Comparison of ENCODE assay signal across 9 mouse cellular contexts in the genomic region with DNA sequence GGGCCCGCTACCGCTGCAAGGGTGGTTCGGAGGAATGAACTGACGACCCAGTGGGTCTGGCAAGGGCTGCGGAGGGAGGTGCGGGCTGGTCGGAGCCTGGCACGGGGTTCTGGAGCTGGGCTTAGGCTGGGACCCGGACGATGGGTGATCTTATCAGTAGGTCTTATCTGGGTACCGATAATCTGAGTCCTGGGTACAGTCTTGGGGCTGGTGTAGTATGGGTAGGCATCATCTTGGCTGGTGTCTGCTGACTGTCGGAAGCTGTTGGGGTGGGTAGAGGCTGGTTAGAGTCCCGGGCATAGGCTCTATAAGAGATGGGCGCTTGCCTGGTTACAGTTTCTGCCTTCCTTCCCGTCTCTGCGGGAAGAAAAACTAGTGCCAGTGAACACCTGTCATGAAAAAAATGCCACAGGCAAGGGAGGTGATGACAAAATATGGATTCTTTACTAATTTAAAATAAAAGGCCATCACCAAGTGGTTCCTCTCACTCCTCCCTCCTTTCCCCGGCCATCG. TPM values are rescaled to one million over a fixed set of nuclear protein-coding genes. Genes with fewer than 3 reads are reported as not detected.
DNase-seq lines count a peak whose midpoint lies in the region; ATAC-seq and TF ChIP-seq lines count a peak whose summit lies in the region.
"Had no signal": no experiment of that assay in that cellular context is flagged by ENCODE, and none has a peak within 500 bp of the region (broad histone marks: within the 10 kb centered on the region; RNA-seq: fewer than 3 reads in every experiment).

No protein-coding gene starts in this region.

- H3K4me2 ChIP-seq in kidney, embryonic 15.5 days, result peak overlapping the region; percentile 95
- H3K4me2 ChIP-seq in hindbrain, embryonic 14.5 days (replicated peaks), result peak overlapping the region; percentile 66
- peak overlapping the region; percentile 77 for H3K4me2 ChIP-seq in midbrain, embryonic 16.5 days (ENCODE audit: low read length)

- H3K4me3 ChIP-seq in kidney, embryonic 15.5 days (replicated peaks), result peak overlapping the region; percentile 56
- 0 out of 2 replicates have a peak overlapping the region, but pooled peaks have one; percentile 18 for H3K4me3 ChIP-seq in embryonic fibroblast, embryonic 13.5 days (ENCODE audit: insufficient read depth, low read length)
- H3K4me3 ChIP-seq in hindbrain, embryonic 14.5 days (replicated peaks; ENCODE audit: low read length), result peak overlapping the region; percentile 85
- peak overlapping the region; percentile 89 for H3K4me3 ChIP-seq in midbrain, embryonic 16.5 days (ENCODE audit: low read depth, low read length)

- peaks cover 93% of the 10 kb centered on the region for H3K27me3 ChIP-seq in kidney, embryonic 15.5 days
- no peaks in the 10 kb centered on the region for H3K27me3 ChIP-seq in hindbrain, embryonic 14.5 days (ENCODE audit: control insufficient read depth, insufficient read depth, low read length)
- no peaks in the 10 kb centered on the region for H3K27me3 ChIP-seq in midbrain, embryonic 16.5 days (ENCODE audit: control insufficient read depth, insufficient read depth, low read depth, low read length)

- no peak overlapping the region for H3K27ac ChIP-seq in kidney, embryonic 15.5 days
- H3K27ac ChIP-seq in embryonic fibroblast, embryonic 13.5 days (ENCODE audit: insufficient read depth, low read length), result no peak overlapping the region
- peak overlapping the region; percentile 87 for H3K27ac ChIP-seq in hindbrain, embryonic 14.5 days
- peak overlapping the region; percentile 85 for H3K27ac ChIP-seq in midbrain, embryonic 16.5 days (ENCODE audit: low read length)

- H3K9ac ChIP-seq in kidney, embryonic 15.5 days, result peak overlapping the region; percentile 43; the same call in 1 of the 2 replicates
- peak overlapping the region; percentile 95 for H3K9ac ChIP-seq in hindbrain, embryonic 14.5 days
- peak overlapping the region; percentile 94 for H3K9ac ChIP-seq in midbrain, embryonic 16.5 days (ENCODE audit: low read depth, low read length)

- 9% methylated on average over 18 of the region's 18 CpGs for WGBS in kidney, embryonic 15.5 days
- 5% methylated on average over 18 of the region's 18 CpGs for WGBS in hindbrain, embryonic 14.5 days
- 6% methylated on average over 18 of the region's 18 CpGs for WGBS in midbrain, embryonic 16.5 days

- no peak for TF ChIP-seq POLR2A in embryonic fibroblast, embryonic 13.5 days (IDR thresholded peaks at IDR 0.05; ENCODE audit: low read depth, low read length)

- H3K4me1 ChIP-seq in kidney, embryonic 15.5 days, result peaks cover 17% of the 10 kb centered on the region
- no peaks in the 10 kb centered on the region for H3K4me1 ChIP-seq in embryonic fibroblast, embryonic 13.5 days (ENCODE audit: control insufficient read depth, insufficient read depth, low read length)
- peaks cover 47% of the 10 kb centered on the region for H3K4me1 ChIP-seq in hindbrain, embryonic 14.5 days (replicated peaks; ENCODE audit: control insufficient read depth, insufficient read depth, low read length)
- peaks cover 43% of the 10 kb centered on the region for H3K4me1 ChIP-seq in midbrain, embryonic 16.5 days (ENCODE audit: control insufficient read depth, insufficient read depth, low read length)

- no peak for TF ChIP-seq CTCF in embryonic fibroblast, embryonic 13.5 days (IDR thresholded peaks at IDR 0.05; ENCODE audit: borderline replicate concordance, insufficient read depth, low read length)

- DNase-seq in kidney, postnatal 10 days, result no peak
- no peak for DNase-seq in hindbrain, embryonic 14.5 days (ENCODE audit: low spot score)
- DNase-seq in left cerebral cortex, adult 18-20 months (ENCODE audit: low spot score in 2 of 2), result no peak
- no peak for DNase-seq in spleen, postnatal 14 days (ENCODE audit: low spot score in 2 of 2)
- no peak for DNase-seq in right cerebral cortex, postnatal 25 days
- DNase-seq: thymus, adult 2 months had no signal

- ATAC-seq in kidney, embryonic 15.5 days (replicated peaks; ENCODE audit: low FRiP score), result no peak; the same call in 1 of the 2 replicates
- no peak for ATAC-seq in hindbrain, embryonic 14.5 days (ENCODE audit: low FRiP score)
- ATAC-seq in midbrain, embryonic 16.5 days, result peak; percentile 13; the same call in 1 of the 2 replicates

- H3K9me3 ChIP-seq in kidney, embryonic 15.5 days (replicated peaks), result no peaks in the 10 kb centered on the region
- no peaks in the 10 kb centered on the region for H3K9me3 ChIP-seq in hindbrain, embryonic 14.5 days (ENCODE audit: control insufficient read depth, low read length)
- no peaks in the 10 kb centered on the region for H3K9me3 ChIP-seq in midbrain, embryonic 16.5 days (replicated peaks; ENCODE audit: control insufficient read depth, low read length, poor library complexity, severe bottlenecking)

- H3K36me3 ChIP-seq in kidney, embryonic 15.5 days, result no peaks in the 10 kb centered on the region
- no peaks in the 10 kb centered on the region for H3K36me3 ChIP-seq in hindbrain, embryonic 14.5 days (replicated peaks; ENCODE audit: control insufficient read depth, insufficient read depth)
- H3K36me3 ChIP-seq in midbrain, embryonic 16.5 days (ENCODE audit: control insufficient read depth, insufficient read depth, low read length), result no peaks in the 10 kb centered on the region

RNA-seq across cellular contexts. Expression of gene Fam19a5, which starts 1.1 kb away (rescaled TPM):
- 4.7 and 5.2 TPM in 2 replicates for polyA plus RNA-seq in kidney, embryonic 15.5 days (2015; fragmentation: Nextera tagmentation; extraction: Ambion mirVana)
- polyA plus RNA-seq in embryonic fibroblast, embryonic 13.5 days (2011; ENCODE audit: insufficient read length, low read depth, missing spikeins), result 3.6 and 3.7 TPM in 2 replicates
- polyA plus RNA-seq in hindbrain, embryonic 14.5 days (2014; fragmentation: Nextera tagmentation; extraction: Ambion mirVana), result 27.6 and 30.0 TPM in 2 replicates
- 25.4 and 28.5 TPM in 2 replicates for polyA plus RNA-seq in midbrain, embryonic 16.5 days (2015; fragmentation: Nextera tagmentation; extraction: Ambion mirVana)
- 100 to 1,000 TPM; 114 to 115 TPM for total RNA-seq in left cerebral cortex, adult 18-20 months (2021)

Comparison
In these comparisons a context has a peak if more than half of its experiments do, and no peak if none do; other contexts are left out.
1. H3K27ac ChIP-seq: peak in hindbrain, embryonic 14.5 days (single experiment) and midbrain, embryonic 16.5 days (single experiment); none in kidney, embryonic 15.5 days (single experiment) and embryonic fibroblast, embryonic 13.5 days (single experiment).
2. H3K4me3 ChIP-seq: peak in every context shown above with its lines; median percentile 89 in midbrain, embryonic 16.5 days; 85 in hindbrain, embryonic 14.5 days; 56 in kidney, embryonic 15.5 days; 18 in embryonic fibroblast, embryonic 13.5 days.
3. H3K9ac ChIP-seq: peak in every context shown above with its lines; median percentile 95 in hindbrain, embryonic 14.5 days; 94 in midbrain, embryonic 16.5 days; 43 in kidney, embryonic 15.5 days.
4. Peak in every context shown above with its lines, with median percentiles within 50 percentile points of each other: H3K4me2 ChIP-seq.